22 mouse cellular contexts compared by ENCODE assay signal in the genomic region with DNA sequence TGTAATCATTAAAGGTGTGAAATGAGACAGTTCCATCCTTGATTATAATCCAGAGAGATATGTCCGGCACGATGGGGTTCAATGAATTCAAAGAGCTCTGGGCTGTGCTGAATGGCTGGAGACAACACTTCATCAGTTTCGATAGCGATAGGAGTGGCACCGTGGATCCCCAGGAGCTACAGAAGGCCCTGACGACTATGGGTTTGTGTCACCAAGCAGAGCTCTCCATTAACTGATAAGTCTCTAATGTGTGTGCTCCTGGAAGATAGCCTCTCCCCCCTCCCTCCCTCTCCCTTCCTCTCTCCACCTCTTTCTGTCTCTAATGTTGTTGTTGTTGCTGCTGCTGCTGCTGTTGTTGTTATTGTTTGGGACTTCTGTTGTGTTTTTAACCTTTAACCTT. TPM values are rescaled to one million over a fixed set of nuclear protein-coding genes. Genes with fewer than 3 reads are reported as not detected.
A peak's percentile ranks its signal among the peaks of the same experiment; 100 is the strongest.
DNase-seq lines count a peak whose midpoint lies in the region; ATAC-seq and TF ChIP-seq lines count a peak whose summit lies in the region.
"Had no signal": no experiment of that assay in that cellular context is flagged by ENCODE, and none has a peak within 500 bp of the region (broad histone marks: within the 10 kb centered on the region; RNA-seq: fewer than 3 reads in every experiment).

No protein-coding gene starts in this region.

- no peak for TF ChIP-seq RAD21 in MEL (IDR thresholded peaks at IDR 0.05; ENCODE audit: low read depth, low read length)

- H3K4me2 ChIP-seq in heart, embryonic 11.5 days, result no peak overlapping the region
- no peak overlapping the region for H3K4me2 ChIP-seq in intestine, embryonic 16.5 days (ENCODE audit: low read depth, low read length)
- H3K4me2 ChIP-seq in liver, postnatal 0 days (ENCODE audit: low read depth, low read length), result 0 out of 2 replicates have a peak overlapping the region, but pooled peaks have one; percentile 2
- H3K4me2 ChIP-seq in forebrain, embryonic 15.5 days (replicated peaks), result no peak overlapping the region
- H3K4me2 ChIP-seq: embryonic facial prominence, embryonic 12.5 days; heart, embryonic 13.5 days; neural tube, embryonic 15.5 days had no signal

- WGBS in heart, embryonic 11.5 days (ENCODE audit: insufficient replicate concordance), result 37% methylated on average over 6 of the region's 6 CpGs
- 69% methylated on average over 6 of the region's 6 CpGs for WGBS in intestine, embryonic 16.5 days
- 45% methylated on average over 6 of the region's 6 CpGs for WGBS in liver, postnatal 0 days (ENCODE audit: insufficient replicate concordance)
- 73% methylated on average over 6 of the region's 6 CpGs for WGBS in forebrain, embryonic 15.5 days

- no peak for DNase-seq in heart, postnatal 14 days
- DNase-seq in MEL (ENCODE audit: low read depth, low spot score), result peak; percentile 25
- no peak for DNase-seq in liver, postnatal 0 days
- no peak for DNase-seq in thymus, adult 18-20 months
- DNase-seq in heart, adult 8-10 months (ENCODE audit: low spot score), result no peak
- DNase-seq: adrenal gland, adult 8-10 months; cerebellum, adult 8-10 months; gastrocnemius, postnatal 14 days; kidney, adult 9 months; lung, postnatal 10 days; thymus, adult 2 months had no signal

- H3K9me3 ChIP-seq in heart, embryonic 11.5 days (replicated peaks; ENCODE audit: control insufficient read depth, low read length), result no peaks in the 10 kb centered on the region
- H3K9me3 ChIP-seq in MEL (replicated peaks; ENCODE audit: insufficient read depth, low read length), result no peaks in the 10 kb centered on the region
- H3K9me3 ChIP-seq in intestine, embryonic 16.5 days (ENCODE audit: control insufficient read depth, low read length), result no peaks in the 10 kb centered on the region
- no peaks in the 10 kb centered on the region for H3K9me3 ChIP-seq in liver, postnatal 0 days (ENCODE audit: low read length)
- no peaks in the 10 kb centered on the region for H3K9me3 ChIP-seq in forebrain, embryonic 15.5 days
- H3K9me3 ChIP-seq: embryonic facial prominence, embryonic 12.5 days; forebrain, embryonic 10.5 days; G1E; heart, embryonic 13.5 days; midbrain, embryonic 10.5 days; neural tube, embryonic 15.5 days had no signal

- H3K9ac ChIP-seq in heart, embryonic 11.5 days (ENCODE audit: low read depth, low read length), result no peak overlapping the region
- no peak overlapping the region for H3K9ac ChIP-seq in MEL (ENCODE audit: control insufficient read depth, low read depth, low read length, poor library complexity, severe bottlenecking)
- H3K9ac ChIP-seq in intestine, embryonic 16.5 days (ENCODE audit: low read depth, low read length), result no peak overlapping the region
- H3K9ac ChIP-seq in liver, postnatal 0 days (replicated peaks), result no peak overlapping the region
- no peak overlapping the region for H3K9ac ChIP-seq in forebrain, embryonic 15.5 days (replicated peaks)
- H3K9ac ChIP-seq: embryonic facial prominence, embryonic 12.5 days; heart, embryonic 13.5 days; neural tube, embryonic 15.5 days had no signal

- no peak for TF ChIP-seq POLR2A in MEL (IDR thresholded peaks at IDR 0.05; ENCODE audit: control insufficient read depth in 1 of 2, insufficient read depth in 1 of 2, low read depth in 1 of 2, low read length in 2 of 2, poor library complexity in 1 of 2)

- no peaks in the 10 kb centered on the region for H3K27me3 ChIP-seq in heart, embryonic 11.5 days (ENCODE audit: control insufficient read depth, insufficient read depth, low read length)
- H3K27me3 ChIP-seq in MEL (ENCODE audit: control insufficient read depth in 1 of 2, insufficient read depth in 2 of 2, low read length in 2 of 2), result no peaks in the 10 kb centered on the region
- no peaks in the 10 kb centered on the region for H3K27me3 ChIP-seq in intestine, embryonic 16.5 days (replicated peaks; ENCODE audit: control insufficient read depth, insufficient read depth, low read length)
- no peaks in the 10 kb centered on the region for H3K27me3 ChIP-seq in liver, postnatal 0 days (ENCODE audit: insufficient read depth, low read length)
- no peaks in the 10 kb centered on the region for H3K27me3 ChIP-seq in forebrain, embryonic 15.5 days
- H3K27me3 ChIP-seq: embryonic facial prominence, embryonic 12.5 days; heart, embryonic 13.5 days; neural tube, embryonic 15.5 days had no signal

- H3K4me1 ChIP-seq in heart, embryonic 11.5 days (ENCODE audit: control insufficient read depth, insufficient read depth, low read length), result peaks cover 3% of the 10 kb centered on the region; the same call in 1 of the 2 replicates
- H3K4me1 ChIP-seq in MEL (ENCODE audit: control insufficient read depth in 1 of 2, insufficient read depth in 2 of 2, low read length in 2 of 2), result 0 out of 4 replicates have a peak, but pooled peaks cover 0 to 2% of the 10 kb centered on the region in 2 experiments
- no peaks in the 10 kb centered on the region for H3K4me1 ChIP-seq in intestine, embryonic 16.5 days (ENCODE audit: control insufficient read depth, insufficient read depth, low read length)
- H3K4me1 ChIP-seq in liver, postnatal 0 days (ENCODE audit: insufficient read depth), result no peaks in the 10 kb centered on the region
- H3K4me1 ChIP-seq in forebrain, embryonic 15.5 days, result 0 out of 2 replicates have a peak, but pooled peaks cover under 1% of the 10 kb centered on the region
- H3K4me1 ChIP-seq: forebrain, embryonic 10.5 days; midbrain, embryonic 10.5 days had no signal

- no peak for TF ChIP-seq CTCF in MEL (IDR thresholded peaks at IDR 0.05 in 2 of 3, conservative IDR thresholded peaks at IDR 0.05 in 1 of 3; ENCODE audit: control insufficient read depth in 1 of 3, insufficient read depth in 1 of 3, low read depth in 2 of 3, low read length in 3 of 3, poor library complexity in 1 of 3, severe bottlenecking in 1 of 3)
- TF ChIP-seq CTCF in liver, postnatal 0 days (IDR thresholded peaks at IDR 0.05; ENCODE audit: low read depth), result no peak

- no peaks in the 10 kb centered on the region for H3K79me2 ChIP-seq in MEL (ENCODE audit: control insufficient read depth, insufficient read depth, low read length, poor library complexity)

- no peak overlapping the region for H3K4me3 ChIP-seq in heart, embryonic 11.5 days (ENCODE audit: low read depth, low read length)
- no peak overlapping the region for H3K4me3 ChIP-seq in MEL (ENCODE audit: control insufficient read depth in 1 of 2, insufficient read depth in 1 of 2, low read depth in 2 of 2, low read length in 2 of 2)
- H3K4me3 ChIP-seq in intestine, embryonic 16.5 days (ENCODE audit: low read length), result no peak overlapping the region
- H3K4me3 ChIP-seq in liver, postnatal 0 days (ENCODE audit: low read depth, low read length), result no peak overlapping the region
- no peak overlapping the region for H3K4me3 ChIP-seq in forebrain, embryonic 15.5 days
- H3K4me3 ChIP-seq: embryonic facial prominence, embryonic 12.5 days; forebrain, embryonic 10.5 days; heart, embryonic 13.5 days; midbrain, embryonic 10.5 days; myocyte; neural tube, embryonic 15.5 days had no signal

- intact Hi-C loops in heart, postnatal 14 days (cut with DNase I), result no loop called here

- no peak for TF ChIP-seq EP300 in MEL (IDR thresholded peaks at IDR 0.05; ENCODE audit: low read depth in 1 of 2, low read length in 2 of 2)
- 0 out of 2 replicates have a peak, but pooled peaks have one; percentile 27 for TF ChIP-seq EP300 in liver, postnatal 0 days (IDR thresholded peaks at IDR 0.05; ENCODE audit: low read depth)

- ATAC-seq in heart, embryonic 11.5 days (replicated peaks; ENCODE audit: insufficient number of reproducible peaks, low FRiP score, low TSS enrichment), result peak; percentile 85
- ATAC-seq in intestine, embryonic 16.5 days, result peak; percentile 64
- ATAC-seq in liver, postnatal 0 days, result peak; percentile 92
- no peak for ATAC-seq in forebrain, embryonic 15.5 days (replicated peaks)
- ATAC-seq: CD4-positive, CD25-positive, alpha-beta regulatory T cell, adult 4 months had no signal

- peaks cover 50% of the 10 kb centered on the region for H3K36me3 ChIP-seq in heart, embryonic 11.5 days (ENCODE audit: control insufficient read depth, insufficient read depth, low read length)
- no peaks in the 10 kb centered on the region; a peak in 2 of 4 replicates for H3K36me3 ChIP-seq in MEL (ENCODE audit: control insufficient read depth in 1 of 2, insufficient read depth in 2 of 2, low read length in 2 of 2)
- peaks cover 29% of the 10 kb centered on the region for H3K36me3 ChIP-seq in intestine, embryonic 16.5 days (ENCODE audit: control insufficient read depth, insufficient read depth, low read length)
- peaks cover 60% of the 10 kb centered on the region for H3K36me3 ChIP-seq in liver, postnatal 0 days (replicated peaks; ENCODE audit: insufficient read depth, low read length)
- peaks cover 37% of the 10 kb centered on the region for H3K36me3 ChIP-seq in forebrain, embryonic 15.5 days

- H3K27ac ChIP-seq in heart, embryonic 11.5 days (ENCODE audit: low read depth, low read length), result no peak overlapping the region
- H3K27ac ChIP-seq in MEL (ENCODE audit: control insufficient read depth, low read depth, low read length), result no peak overlapping the region
- H3K27ac ChIP-seq in intestine, embryonic 16.5 days (ENCODE audit: low read length), result no peak overlapping the region
- no peak overlapping the region for H3K27ac ChIP-seq in liver, postnatal 0 days (ENCODE audit: low read depth)
- no peak overlapping the region for H3K27ac ChIP-seq in forebrain, embryonic 15.5 days (replicated peaks)
- H3K27ac ChIP-seq: embryonic facial prominence, embryonic 12.5 days; forebrain, embryonic 10.5 days; heart, embryonic 13.5 days; midbrain, embryonic 10.5 days; neural tube, embryonic 15.5 days had no signal

TF ChIP-seq in MEL, 35 proteins besides CTCF, POLR2A, EP300 and RAD21:
- TF ChIP-seq JUND (IDR thresholded peaks at IDR 0.05; ENCODE audit: low read depth, low read length), result no peak
- no peak for TF ChIP-seq ZKSCAN1 (IDR thresholded peaks at IDR 0.05; ENCODE audit: low read depth, low read length)
- TF ChIP-seq MXI1 (IDR thresholded peaks at IDR 0.05; ENCODE audit: low read depth, low read length), result no peak
- no peak for TF ChIP-seq POLR2AphosphoS5 (IDR thresholded peaks at IDR 0.05; ENCODE audit: borderline replicate concordance, low read depth, low read length)
- no peak for TF ChIP-seq CHD1 (IDR thresholded peaks at IDR 0.05; ENCODE audit: low read depth, low read length)
TF ChIP-seq in MEL: peak in this region for 0.

RNA-seq across cellular contexts. Expression of a gene that starts 17.3 kb away (rescaled TPM):
- 263 and 279 TPM in 2 replicates for polyA plus RNA-seq in heart, embryonic 11.5 days (2014; fragmentation: Nextera tagmentation; extraction: Ambion mirVana)
- 100 to 1,000 TPM; 116 to 119 TPM for total RNA-seq in heart, postnatal 14 days (2021)
- 111 and 115 TPM in 2 replicates for total RNA-seq in MEL (2012; rRNA removed)
- polyA plus RNA-seq in MEL (2012; ENCODE audit: insufficient read depth in 1 of 2, insufficient read length in 2 of 2, low read depth in 1 of 2, low replicate concordance in 2 of 2, missing spikeins in 1 of 2), result 100 to 1,000 TPM in 1 of 2 experiments, not detected in 1; 124 TPM
- polyA plus RNA-seq in intestine, embryonic 16.5 days (2015; fragmentation: Nextera tagmentation; extraction: Ambion mirVana), result 324 and 327 TPM in 2 replicates
- 132 and 136 TPM in 2 replicates for polyA plus RNA-seq in liver, postnatal 0 days (2015; fragmentation: Nextera tagmentation; extraction: Ambion mirVana)
- polyA plus RNA-seq in forebrain, embryonic 15.5 days (2015; fragmentation: Nextera tagmentation; extraction: Ambion mirVana), result 138 and 140 TPM in 2 replicates
- total RNA-seq in heart, adult 8-10 months (2022), result 10 to 100 TPM; 68.6 to 86.7 (median 75.1) TPM
